Mouse (Mus musculus) WW6 (cell line): ENCODE results near the gene Cltc.
"Not testable (repeated sequence)": the region's sequence is repeated elsewhere in the genome, so short reads cannot be mapped to it uniquely, and the experiment has no call there.

Source experiments
- DNase-seq: peaks from one replicate; pipeline ENCODE4 v3.0.0-alpha.2; 2013; ENCODE audit warnings: low read depth, low spot score

Gene Cltc

DNA sequence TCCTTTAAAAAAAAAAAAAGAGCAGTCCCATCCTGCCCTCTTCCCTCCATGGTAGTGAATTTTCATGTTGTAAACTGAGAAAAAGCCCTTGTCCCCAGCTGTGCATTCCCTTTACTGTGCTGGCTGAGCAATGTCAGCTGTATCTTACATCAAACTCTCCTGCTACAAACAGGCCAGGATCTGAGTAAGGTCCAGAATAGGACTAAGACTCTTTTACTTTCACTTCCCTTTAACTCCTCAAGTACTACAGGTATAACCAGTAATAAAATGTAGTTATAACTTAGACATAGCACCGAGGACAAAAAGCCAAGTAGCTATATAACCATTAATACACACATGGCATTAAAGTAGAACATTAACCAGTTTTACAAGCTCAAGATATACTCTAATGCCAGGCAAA, 18.4 kb downstream of the Cltc start:
- no peak for DNase-seq

DNA sequence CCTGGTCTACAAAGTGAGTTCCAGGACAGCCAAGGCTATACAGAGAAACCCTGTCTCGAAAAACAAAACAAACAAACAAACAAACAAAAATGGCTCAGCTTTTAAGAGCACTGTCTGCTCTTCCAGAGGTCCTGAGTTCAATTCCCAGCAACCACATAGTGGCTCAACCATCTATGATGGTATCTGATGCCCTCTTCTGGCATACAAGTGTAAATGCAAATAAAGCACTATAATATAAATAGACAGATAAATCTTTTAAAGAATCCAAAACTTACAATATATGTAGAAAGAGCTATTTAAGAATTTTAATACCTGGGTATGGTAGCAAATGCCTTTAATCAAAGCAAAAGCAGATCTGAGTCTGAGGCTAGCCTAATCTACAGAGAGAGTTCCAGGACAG, 19.1 kb downstream of the Cltc start:
- DNase-seq, result not testable (repeated sequence)

DNA sequence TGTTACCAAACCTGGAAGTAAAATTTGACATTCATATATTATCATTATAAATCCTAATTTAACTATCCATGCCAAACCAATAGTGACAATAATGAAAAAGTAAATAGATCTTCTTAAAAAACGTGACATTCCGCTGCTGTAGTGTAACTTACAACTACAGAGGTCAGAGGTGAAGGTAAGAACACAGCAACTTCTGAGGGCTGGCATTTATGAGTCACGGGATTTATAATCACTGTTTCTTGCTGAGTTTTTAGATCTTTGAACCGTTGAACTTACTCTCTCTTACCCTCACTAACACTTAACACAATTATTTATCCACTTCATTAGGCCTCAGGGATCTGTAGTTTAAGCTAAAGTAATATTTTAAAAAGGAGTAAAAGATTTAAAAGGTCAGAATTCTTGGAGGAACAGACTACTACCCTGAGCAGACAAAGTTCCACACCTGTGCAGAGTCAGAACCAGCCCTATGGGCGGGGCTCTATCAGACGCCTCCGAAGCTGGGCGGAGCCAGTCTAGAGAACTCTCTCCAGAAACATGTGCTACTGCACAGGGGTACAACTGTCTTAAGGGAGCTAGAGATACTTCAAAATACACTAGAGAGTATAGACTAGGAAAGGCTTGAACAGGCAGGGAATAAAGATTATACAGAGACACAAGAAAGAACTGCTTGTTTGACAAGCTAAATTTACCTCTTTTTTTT, 19.9 kb downstream of the Cltc start:
- peak; percentile 26 for DNase-seq

DNA sequence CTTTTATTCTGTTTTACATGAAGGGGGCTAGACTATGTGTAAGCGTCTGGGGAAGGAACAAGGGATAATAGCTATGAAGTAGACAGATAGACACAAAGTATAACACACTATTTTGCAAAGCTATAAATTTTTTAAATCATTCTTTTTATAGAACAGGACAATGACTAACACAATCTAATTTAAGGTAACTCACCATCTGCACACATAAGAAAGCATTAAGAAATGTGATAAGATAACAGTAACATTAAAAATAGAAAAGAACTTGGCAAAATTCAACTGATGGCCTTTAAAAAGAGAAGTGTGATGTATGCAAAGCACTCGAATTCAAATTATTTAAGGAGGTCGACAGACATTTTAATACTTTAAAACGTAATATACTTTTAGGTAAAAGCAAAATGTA, 22.4 kb downstream of the Cltc start:
- DNase-seq, result no peak

DNA sequence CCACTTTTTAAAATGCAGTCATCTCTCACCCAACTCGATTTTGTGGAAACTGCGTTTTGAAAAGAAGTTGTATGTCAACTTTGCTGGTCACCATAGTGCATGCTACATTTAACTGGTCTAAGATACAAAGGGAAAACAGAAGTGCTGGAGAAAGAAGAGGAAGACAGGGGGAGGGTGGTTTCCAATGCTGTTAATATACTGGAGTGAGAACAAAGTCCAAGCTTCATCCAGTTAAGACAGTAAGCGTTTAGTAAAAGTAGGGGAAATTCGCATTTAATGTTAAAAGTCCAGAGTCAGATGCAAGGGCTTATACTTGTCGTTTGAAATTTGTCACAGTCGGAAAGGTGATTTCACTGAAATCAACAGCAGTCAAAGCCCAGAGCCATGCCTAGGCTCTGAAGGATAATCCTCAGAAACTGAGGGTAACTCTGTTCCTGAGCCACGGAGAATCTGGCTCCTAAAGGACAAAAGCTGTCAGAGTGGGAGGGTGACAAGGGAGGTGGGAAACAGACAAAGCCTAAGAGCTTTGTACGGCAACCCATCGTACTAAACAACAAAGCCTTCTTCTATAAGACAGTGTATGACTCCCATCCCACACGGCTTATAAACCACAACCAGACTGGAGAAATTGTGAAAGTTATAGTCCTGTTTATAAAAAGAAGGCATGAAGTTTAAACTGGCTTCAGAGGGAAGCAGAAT, 23.0 kb downstream of the Cltc start:
- DNase-seq, result no peak

DNA sequence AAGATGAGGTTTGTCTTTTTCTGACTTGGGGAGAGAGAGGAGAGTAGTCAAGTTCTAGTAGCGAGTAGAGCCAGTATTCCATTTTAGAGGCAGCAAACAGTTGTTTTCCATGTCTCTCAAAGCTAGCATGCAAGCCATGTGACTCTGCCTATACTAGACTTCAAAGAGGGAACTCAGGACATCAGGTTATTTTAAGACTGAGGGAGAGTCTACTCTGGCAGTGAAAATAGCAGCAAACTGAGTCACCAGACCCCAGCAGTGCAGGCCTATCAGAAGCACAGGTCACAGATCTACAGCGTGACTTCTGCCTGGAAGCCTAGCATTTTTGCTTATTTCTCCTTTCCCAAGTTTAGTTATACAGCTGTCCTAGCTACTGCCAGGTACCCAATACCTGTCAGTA, 25.9 kb downstream of the Cltc start:
- no peak for DNase-seq

DNA sequence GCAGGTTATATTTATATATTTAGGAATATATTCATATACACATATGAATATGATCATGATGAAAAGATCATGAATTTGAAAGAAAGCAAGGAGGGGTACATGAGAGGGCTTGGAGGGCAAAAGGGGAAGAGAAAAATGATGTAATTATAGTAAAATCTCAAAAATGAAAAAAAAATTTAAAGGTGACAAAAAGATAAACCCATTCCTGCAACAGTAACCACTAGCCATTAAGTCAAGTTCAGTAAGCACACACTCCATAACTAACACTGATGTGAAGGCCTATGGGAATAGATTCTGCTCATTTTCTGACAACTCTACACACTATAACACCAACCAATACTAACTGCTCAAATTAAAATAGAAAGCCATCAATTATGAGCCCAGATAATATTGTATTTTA, 31.8 kb downstream of the Cltc start:
- no peak for DNase-seq

DNA sequence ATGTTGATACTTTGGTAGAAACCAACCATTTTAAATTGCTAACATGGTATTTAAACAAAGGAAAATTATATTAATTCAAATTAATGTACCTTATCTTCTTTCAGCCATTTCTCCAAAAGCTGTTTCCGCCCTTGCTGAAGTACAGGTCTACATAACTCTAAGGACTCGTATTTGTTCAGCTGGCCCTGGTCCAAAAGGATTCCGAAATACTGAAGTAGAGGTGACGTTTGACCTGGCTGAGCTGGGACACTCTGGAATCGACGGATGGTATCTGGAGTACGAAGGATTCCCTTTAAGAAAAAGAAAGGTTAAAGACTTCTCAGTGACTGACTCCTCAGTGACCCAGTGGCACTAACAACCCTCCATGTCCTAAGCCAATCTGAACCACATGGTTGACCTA, 32.4 kb downstream of the Cltc start:
- DNase-seq, result no peak

DNA sequence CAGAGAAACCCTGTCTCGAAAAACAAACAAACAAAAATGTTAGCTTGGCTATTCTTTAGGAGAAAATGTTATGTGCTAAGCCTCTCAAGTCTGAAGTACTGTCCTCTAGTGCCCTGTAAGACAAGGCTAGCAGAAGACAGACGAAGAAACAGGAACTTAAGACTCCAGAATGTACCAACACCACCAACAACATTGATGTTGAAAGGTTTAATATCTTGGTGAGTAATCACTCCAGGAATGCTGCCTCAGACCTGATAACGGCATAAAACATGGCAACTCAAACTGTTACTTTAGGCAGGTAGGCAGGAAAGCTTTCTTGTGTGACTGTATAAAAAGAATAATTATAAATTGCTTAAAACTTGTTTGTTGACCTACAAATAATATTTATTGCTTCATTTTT, 33.4 kb downstream of the Cltc start:
- no peak for DNase-seq

DNA sequence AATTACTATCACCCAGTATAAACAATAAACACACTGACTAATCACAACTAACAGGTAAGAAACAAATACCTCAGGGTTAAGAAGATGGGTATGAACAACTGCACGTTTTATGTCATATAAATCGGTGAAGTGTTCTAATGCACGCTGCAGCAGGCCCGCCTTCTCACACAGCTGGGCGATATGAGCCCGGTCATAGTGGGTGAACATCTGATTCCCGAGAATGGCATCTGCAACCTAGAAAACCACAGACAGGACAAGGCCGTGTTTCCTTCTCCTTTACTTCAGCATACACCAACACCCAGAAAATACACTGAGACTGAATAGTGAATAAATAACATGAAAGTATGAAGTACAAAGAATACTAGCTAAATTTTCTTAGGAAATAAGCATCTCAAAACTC, 38.0 kb downstream of the Cltc start:
- DNase-seq, result no peak

DNA sequence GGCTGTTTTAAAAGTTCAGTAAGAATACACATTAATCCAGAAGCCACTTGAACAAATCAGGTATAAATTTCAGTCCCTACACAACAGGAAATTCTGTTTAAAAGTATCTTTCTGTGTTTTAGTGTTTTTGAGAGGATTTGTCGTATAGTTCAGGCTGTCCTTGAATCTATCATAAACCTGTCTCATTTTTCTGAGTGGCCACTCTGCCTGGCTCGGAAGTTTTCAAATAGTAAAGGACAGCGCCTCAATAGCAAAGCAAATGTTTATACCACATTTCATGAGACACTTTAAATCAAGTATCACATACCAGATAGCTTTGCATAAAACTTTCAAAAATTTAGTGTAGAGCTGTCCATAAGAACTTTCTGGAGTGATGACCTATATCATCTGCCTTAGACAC, 39.0 kb downstream of the Cltc start:
- no peak for DNase-seq

DNA sequence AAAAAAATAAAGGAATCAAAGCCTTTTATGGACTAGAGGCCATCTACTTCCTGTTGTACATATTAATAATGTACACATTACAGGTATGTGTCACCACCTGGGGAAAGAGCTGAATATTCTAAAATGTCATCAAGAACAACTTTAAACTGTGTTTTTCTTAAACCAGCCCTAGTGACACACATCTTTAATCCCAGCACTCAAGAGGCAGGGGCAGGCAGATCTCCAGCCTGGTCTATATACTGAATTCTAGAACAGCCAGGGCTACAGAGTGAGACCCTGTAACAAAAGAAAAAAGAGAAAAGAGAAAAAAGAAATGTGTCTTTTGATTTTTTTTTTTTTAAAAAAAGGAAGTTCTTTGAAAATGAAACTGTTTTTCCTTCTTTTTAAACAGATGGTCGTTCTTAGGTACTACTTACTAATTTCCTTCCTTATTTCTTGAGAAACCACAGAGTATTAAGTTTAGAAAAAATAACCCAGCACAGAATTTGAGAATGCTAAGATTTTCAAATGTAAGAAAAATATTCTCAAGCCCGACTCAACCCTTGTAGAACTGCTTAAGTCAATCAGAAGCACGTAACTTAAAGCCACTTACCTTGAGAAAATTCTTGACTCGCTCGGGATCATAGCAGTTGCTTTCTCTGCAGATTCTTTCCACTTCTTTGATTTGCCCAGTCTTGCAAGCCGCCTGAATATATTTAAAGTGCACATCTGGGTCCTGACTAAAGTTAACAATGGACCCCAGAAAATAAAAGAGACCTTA, 39.9 kb downstream of the Cltc start:
- DNase-seq, result no peak

DNA sequence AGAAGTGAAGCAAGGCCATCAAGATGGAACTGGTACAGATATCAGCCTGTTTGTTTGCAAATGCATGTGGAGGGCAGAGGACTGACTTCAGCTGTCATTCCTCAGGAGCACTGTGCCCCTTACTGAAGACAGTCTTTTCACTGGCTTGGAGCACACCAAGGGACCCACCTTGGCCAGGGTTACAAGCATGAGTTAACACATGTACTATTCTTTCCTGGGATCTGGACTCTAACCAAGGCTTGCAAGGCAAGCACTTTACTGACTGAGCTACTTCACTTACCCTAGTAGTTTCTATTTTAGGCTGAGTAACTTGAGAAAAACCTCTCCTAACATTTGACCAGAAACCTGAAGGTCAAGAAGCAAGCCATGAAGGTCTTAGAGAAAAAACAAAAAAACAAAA, 42.8 kb downstream of the Cltc start:
- no peak for DNase-seq

DNA sequence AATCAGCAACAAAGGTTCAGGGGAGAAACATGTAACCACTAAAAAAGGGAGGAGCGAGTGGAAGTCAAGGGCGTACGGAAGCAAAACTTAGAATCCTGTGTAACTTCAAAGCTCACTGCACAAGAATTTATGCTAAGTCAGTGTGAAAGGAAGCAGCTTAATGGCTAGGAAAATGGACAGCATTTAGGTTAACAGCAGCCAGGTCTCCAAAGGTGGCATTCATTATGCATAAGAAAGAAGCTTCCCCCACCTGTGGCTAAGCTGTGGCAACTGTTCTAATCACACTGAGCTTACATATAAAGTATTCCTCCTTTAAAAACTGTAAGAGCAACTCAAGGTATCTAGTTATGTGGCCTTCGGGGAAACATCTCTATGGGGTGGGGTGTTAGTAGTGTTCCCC, 56.2 kb downstream of the Cltc start:
- peak; percentile 59 for DNase-seq

DNA sequence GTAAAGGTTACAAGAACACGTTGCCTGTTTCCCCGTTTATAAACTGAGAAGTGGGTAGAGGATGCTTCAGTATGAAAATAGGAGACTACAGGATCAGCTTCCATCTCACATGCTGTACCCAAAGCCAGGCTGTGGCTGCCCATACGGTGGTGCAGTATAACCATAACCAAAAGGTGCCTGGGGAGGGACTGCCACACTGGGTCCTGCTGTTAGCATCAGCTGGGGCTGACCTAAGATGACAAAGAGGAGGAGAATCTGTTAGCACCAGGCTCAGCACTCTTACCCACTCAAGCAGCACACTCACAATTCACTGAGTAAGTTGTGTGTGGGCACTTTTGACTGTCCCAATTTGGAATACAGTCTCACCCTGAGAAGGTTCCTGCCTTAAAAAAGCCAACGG, 61.9 kb downstream of the Cltc start:
- DNase-seq, result no peak

DNA sequence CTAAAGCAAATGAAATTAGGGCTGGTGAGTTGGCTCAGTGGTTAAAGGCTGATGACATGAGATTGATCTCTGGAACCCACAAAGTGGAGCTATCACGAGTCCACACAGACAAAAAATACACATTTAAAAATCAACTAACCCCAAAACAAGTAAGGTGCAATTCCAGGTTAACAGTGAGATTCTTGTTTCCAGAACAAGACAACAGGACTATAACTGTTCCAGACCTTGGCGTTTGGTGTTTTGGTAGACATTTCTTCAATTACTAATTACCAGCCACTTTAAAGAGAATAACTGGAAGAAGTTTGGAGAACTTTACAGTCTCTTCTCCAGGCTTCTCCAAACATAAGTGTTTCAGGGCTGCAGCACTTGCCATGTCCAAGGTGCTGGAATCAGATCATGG, 64.8 kb downstream of the Cltc start:
- DNase-seq, result no peak

DNA sequence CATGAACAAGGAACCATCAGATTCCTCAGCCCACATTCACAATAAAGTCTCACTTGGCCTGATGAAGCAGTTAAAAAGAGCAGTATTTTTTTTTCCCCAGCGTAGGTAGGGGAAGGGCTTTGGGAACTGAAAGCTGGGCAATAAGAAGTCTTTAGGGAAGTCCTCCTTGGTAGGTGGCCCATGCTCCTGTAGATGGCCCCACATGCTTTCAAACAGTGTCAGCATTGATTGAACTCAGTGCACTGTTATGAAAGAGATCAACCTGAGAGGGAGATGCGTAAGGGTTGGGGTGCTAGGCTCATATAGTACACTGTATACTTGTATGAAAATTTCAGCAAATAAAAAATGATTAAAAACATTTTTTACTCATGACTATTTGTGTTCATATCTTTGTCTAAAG, 65.4 kb downstream of the Cltc start:
- DNase-seq, result no peak

DNA sequence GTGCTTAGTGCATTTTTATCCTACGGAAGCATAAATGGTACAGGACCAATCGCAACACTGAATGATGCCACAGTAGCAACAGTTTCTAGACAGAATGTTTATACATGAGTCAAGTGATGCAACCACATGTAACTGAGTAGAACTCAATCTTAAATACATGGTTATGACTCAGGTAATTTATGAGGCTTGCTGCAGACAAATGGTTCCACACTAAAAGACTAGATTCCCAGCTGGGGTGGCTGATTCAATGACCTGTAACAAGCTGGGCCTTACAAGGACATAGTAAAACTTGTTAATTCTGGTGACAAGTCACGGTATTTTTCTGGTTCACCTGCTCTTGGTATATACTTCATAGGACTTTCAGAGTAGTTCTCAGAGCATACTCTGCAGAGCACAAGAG, 65.9 kb downstream of the Cltc start:
- no peak for DNase-seq

DNA sequence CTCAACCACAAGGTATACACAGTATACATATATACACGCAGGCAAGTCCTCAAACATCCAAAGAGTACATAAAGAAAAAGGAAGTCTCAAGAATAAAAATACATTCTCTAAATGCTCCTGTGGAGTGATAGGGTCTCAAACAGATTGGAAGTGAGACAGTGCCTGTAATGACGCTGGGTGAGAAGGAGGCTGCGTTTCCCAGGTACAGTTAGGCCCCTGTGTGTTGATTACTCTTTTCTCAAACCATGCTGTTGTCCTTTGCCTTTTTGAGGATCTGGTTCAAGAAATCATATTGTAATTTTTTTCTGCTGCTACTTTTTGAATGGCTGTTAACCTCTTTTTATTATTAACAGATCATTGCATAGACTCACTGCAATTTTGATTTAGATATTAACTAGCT, 67.0 kb downstream of the Cltc start:
- DNase-seq, result no peak

DNA sequence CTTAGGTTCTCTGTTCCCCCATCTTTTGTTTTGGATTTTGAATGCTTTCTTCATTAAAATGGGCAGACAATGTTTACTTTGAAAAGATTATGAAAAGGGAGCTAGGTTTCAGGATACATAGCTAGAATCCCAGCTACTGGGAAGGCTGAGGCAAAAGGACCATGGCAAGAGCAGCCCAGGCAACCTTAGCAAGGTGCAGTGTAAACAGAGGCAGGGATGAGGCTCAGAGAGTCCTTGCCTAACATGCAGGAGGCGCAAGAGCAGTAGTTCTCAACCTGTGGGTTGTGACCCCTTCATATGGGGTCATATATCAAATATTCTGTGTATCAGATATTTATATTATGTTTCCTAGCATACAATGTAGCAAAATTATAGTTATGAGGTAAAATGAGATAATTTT, 72.0 kb downstream of the Cltc start:
- no peak for DNase-seq

DNA sequence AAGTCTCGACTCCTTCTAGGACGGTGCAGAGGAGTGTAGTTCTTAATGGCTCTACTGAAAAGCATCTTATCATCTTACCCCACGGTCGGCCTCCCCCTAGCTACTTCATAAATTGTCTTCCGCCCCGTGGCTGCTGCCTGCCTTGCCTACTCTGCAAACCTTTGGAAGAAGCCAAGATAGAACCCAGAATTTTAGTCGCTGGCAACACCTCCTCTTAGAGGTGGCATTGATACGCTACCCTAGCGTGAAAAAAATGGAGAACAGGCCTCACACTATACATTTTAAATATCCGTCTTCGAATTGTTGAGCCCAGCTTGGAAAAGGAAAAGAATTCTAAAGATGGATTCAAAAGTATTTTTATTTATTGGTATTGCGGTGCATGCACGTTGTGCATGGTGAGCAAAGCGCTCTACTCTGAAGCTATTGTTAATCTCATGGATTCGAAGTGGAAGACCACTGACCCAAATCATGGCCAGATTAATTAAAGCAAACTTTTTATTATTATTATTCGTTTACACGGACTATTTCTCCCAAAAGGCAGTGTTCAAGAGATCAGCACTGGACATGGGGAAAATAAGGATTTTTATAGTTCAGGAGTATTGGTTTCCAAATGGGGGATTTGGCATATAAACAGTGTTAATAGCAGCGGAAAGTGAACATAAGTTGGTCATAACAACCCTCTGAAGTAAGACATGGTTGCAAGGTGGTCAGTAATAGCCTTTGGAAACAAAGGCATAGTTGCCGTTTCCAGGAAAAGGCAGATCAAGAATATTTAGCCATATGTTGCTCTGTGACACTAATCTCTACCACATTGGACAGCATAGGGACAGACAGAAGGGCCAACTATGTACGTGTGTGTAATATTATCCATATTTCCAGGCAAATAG, 73.0 kb downstream of the Cltc start:
- no peak for DNase-seq
